Mouse (Mus musculus) megakaryocyte, adult 5-6 weeks (primary cell): Measurements from ENCODE around the gene Alkbh6. TPM values are rescaled to one million over a fixed set of nuclear protein-coding genes. Genes with fewer than 3 reads are reported as not detected.
A peak's percentile ranks its signal among the peaks of the same experiment; 100 is the strongest.

Experiments used
- ATAC-seq: 2 replicates; pipeline ENCODE4 v1.8.0; 2016; ENCODE audit warnings: mild to moderate bottlenecking, inconsistent platforms; ENCODE audit not compliant: poor library complexity, severe bottlenecking
- total RNA-seq, 2 experiments: library from RNA; stranded (forward) in 1 of 2; stranded (reverse) in 1 of 2; fragments of 153-499, 151-499 nt in 1 of 2; fragments of 221-1000, 200-1000 nt in 1 of 2; gene quantifications; 2 replicates each; pipeline versions ENCODE4 v1.2.3 to v1.2.4; 2015 to 2017

Gene Alkbh6
- total RNA-seq, 2 experiments from 2014 or later = 18.2 to 22.3 TPM

- no peak for ATAC-seq
These were observed 14.2 kb upstream of the Alkbh6 start for GRCm38 (mm10) chr7:30294296-30294695.

GRCm38 (mm10) chr7:30295103-30295502 is 13.4 kb upstream of the Alkbh6 start:
- ATAC-seq = no peak

- ATAC-seq = no peak
These were observed 11.7 kb upstream of the Alkbh6 start for GRCm38 (mm10) chr7:30296816-30297215.

- no peak for ATAC-seq
These were observed 11.3 kb upstream of the Alkbh6 start for GRCm38 (mm10) chr7:30297266-30297665.

- ATAC-seq = peak; percentile 68
These were observed 7.6 kb upstream of the Alkbh6 start for GRCm38 (mm10) chr7:30300914-30301313.

- ATAC-seq = no peak
These were observed 2.3 kb upstream of the Alkbh6 start for GRCm38 (mm10) chr7:30306083-30306779.

GRCm38 (mm10) chr7:30309395-30310129 is 1.0 kb downstream of the Alkbh6 start:
- ATAC-seq = no peak

GRCm38 (mm10) chr7:30310136-30310535 is 1.6 kb downstream of the Alkbh6 start:
- ATAC-seq = no peak

- no peak for ATAC-seq
These were observed 5.3 kb downstream of the Alkbh6 start for GRCm38 (mm10) chr7:30313666-30314320.

- ATAC-seq = no peak
These were observed 6.2 kb downstream of the Alkbh6 start, which contains the start of gene Syne4 for GRCm38 (mm10) chr7:30314721-30315155. Gene Syne4, plus strand, starts transcription at chr7:30314807.

GRCm38 (mm10) chr7:30315559-30316529 is 7.3 kb downstream of the Alkbh6 start:
- no peak for ATAC-seq

- no peak for ATAC-seq
These were observed 9.6 kb downstream of the Alkbh6 start for GRCm38 (mm10) chr7:30318142-30318541.

- no peak for ATAC-seq
These were observed 12.4 kb downstream of the Alkbh6 start for GRCm38 (mm10) chr7:30320946-30321345.

- ATAC-seq = peak; percentile 42
These were observed 13.2 kb downstream of the Alkbh6 start, which contains the start of gene E130208F15Rik for GRCm38 (mm10) chr7:30321539-30322284. Gene E130208F15Rik, plus strand, starts transcription at chr7:30321740.

GRCm38 (mm10) chr7:30322285-30322667 is 13.8 kb downstream of the Alkbh6 start:
- peak; percentile 98 for ATAC-seq

GRCm38 (mm10) chr7:30322865-30323264 is 14.3 kb downstream of the Alkbh6 start:
- ATAC-seq = no peak

GRCm38 (mm10) chr7:30323795-30324194 is 15.3 kb downstream of the Alkbh6 start, which contains the start of gene Sdhaf1:
Gene Sdhaf1, minus strand, starts transcription at chr7:30323895.
- no peak for ATAC-seq

- no peak for ATAC-seq
These were observed 15.9 kb downstream of the Alkbh6 start for GRCm38 (mm10) chr7:30324300-30324944.

GRCm38 (mm10) chr7:30325364-30325763 is 16.8 kb downstream of the Alkbh6 start:
- peak; percentile 56 for ATAC-seq
